11 mouse cellular contexts compared by ENCODE assay signal in the genomic region with DNA sequence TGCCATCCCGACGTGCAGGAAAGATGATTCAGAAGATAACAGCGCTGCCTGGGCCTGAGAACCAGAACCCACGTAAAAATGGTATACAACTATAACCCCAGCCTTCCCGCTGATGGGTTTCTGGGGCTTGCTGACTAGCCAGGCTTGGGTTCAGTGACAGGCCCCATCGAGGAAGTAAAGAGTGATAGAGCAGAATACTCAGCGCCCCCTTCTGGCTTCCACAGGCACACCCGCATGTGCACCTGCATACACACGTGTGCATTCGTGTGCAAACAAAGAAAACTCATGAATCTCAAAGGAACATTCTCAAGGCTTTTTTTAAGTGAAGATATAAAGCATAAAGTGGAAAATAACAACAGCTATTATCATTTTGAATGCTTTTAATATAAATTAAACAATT. TPM values are rescaled to one million over a fixed set of nuclear protein-coding genes. Genes with fewer than 3 reads are reported as not detected.
DNase-seq lines count a peak whose midpoint lies in the region; ATAC-seq and TF ChIP-seq lines count a peak whose summit lies in the region.
"Had no signal": no experiment of that assay in that cellular context is flagged by ENCODE, and none has a peak within 500 bp of the region (broad histone marks: within the 10 kb centered on the region; RNA-seq: fewer than 3 reads in every experiment).

No protein-coding gene starts in this region.

- no peak overlapping the region for H3K27ac ChIP-seq in MEL (ENCODE audit: control insufficient read depth, low read depth, low read length)
- no peak overlapping the region for H3K27ac ChIP-seq in embryonic facial prominence, embryonic 11.5 days (replicated peaks; ENCODE audit: low read depth, low read length)
- H3K27ac ChIP-seq: heart, embryonic 15.5 days had no signal

- 30% methylated on average over 10 of the region's 10 CpGs for WGBS in lung, adult 2 months
- 33% methylated on average over 10 of the region's 10 CpGs for WGBS in embryonic facial prominence, embryonic 11.5 days

- no peak overlapping the region; the same call in 1 of the 2 replicates for H3K9ac ChIP-seq in MEL (ENCODE audit: control insufficient read depth, low read depth, low read length, poor library complexity, severe bottlenecking)
- H3K9ac ChIP-seq in embryonic facial prominence, embryonic 11.5 days (replicated peaks; ENCODE audit: low read length): no peak overlapping the region
- H3K9ac ChIP-seq: heart, embryonic 15.5 days had no signal

- H3K79me2 ChIP-seq in MEL (ENCODE audit: control insufficient read depth, insufficient read depth, low read length, poor library complexity): no peaks in the 10 kb centered on the region

- H3K4me1 ChIP-seq in lung, adult 2 months (ENCODE audit: control insufficient read depth, insufficient read depth, low read length): no peaks in the 10 kb centered on the region
- H3K4me1 ChIP-seq in MEL (ENCODE audit: control insufficient read depth in 1 of 2, insufficient read depth in 2 of 2, low read length in 2 of 2): peaks cover 0 to 3% of the 10 kb centered on the region in 2 experiments; a peak in 2 of 4 replicates
- no peaks in the 10 kb centered on the region; the same call in 1 of the 2 replicates for H3K4me1 ChIP-seq in embryonic facial prominence, embryonic 11.5 days (ENCODE audit: control insufficient read depth, insufficient read depth, low read length)

- peak; percentile 43 for TF ChIP-seq CTCF in lung, adult 2 months (IDR thresholded peaks at IDR 0.05; ENCODE audit: insufficient read depth, low read length)
- peak; percentile 62 to 74 (median 69) for TF ChIP-seq CTCF in MEL (IDR thresholded peaks at IDR 0.05 in 2 of 3, conservative IDR thresholded peaks at IDR 0.05 in 1 of 3; ENCODE audit: control insufficient read depth in 1 of 3, insufficient read depth in 1 of 3, low read depth in 2 of 3, low read length in 3 of 3, poor library complexity in 1 of 3, severe bottlenecking in 1 of 3)

- H3K9me3 ChIP-seq in MEL (replicated peaks; ENCODE audit: insufficient read depth, low read length): no peaks in the 10 kb centered on the region
- no peaks in the 10 kb centered on the region for H3K9me3 ChIP-seq in embryonic facial prominence, embryonic 11.5 days (replicated peaks; ENCODE audit: control insufficient read depth, low read length)
- H3K9me3 ChIP-seq: heart, embryonic 15.5 days had no signal

- peak; percentile 42 for TF ChIP-seq RAD21 in MEL (IDR thresholded peaks at IDR 0.05; ENCODE audit: low read depth, low read length)

- ATAC-seq in embryonic facial prominence, embryonic 11.5 days (replicated peaks; ENCODE audit: insufficient number of reproducible peaks, low FRiP score, low TSS enrichment, low read depth): no peak
- ATAC-seq: midbrain, embryonic 16.5 days had no signal

- no peak overlapping the region for H3K4me2 ChIP-seq in embryonic facial prominence, embryonic 11.5 days (ENCODE audit: low read depth, low read length)
- H3K4me2 ChIP-seq: heart, embryonic 15.5 days had no signal

- no peak for TF ChIP-seq POLR2A in lung, adult 2 months (IDR thresholded peaks at IDR 0.05; ENCODE audit: borderline replicate concordance, extremely low read depth, low read depth, low read length)
- no peak for TF ChIP-seq POLR2A in MEL (IDR thresholded peaks at IDR 0.05; ENCODE audit: control insufficient read depth in 1 of 2, insufficient read depth in 1 of 2, low read depth in 1 of 2, low read length in 2 of 2, poor library complexity in 1 of 2)

- no peaks in the 10 kb centered on the region; a peak in 1 of 4 replicates for H3K36me3 ChIP-seq in MEL (ENCODE audit: control insufficient read depth in 1 of 2, insufficient read depth in 2 of 2, low read length in 2 of 2)
- no peaks in the 10 kb centered on the region for H3K36me3 ChIP-seq in embryonic facial prominence, embryonic 11.5 days (replicated peaks; ENCODE audit: control insufficient read depth, insufficient read depth, low read depth, low read length)
- H3K36me3 ChIP-seq: heart, embryonic 15.5 days had no signal

- TF ChIP-seq EP300 in MEL (IDR thresholded peaks at IDR 0.05; ENCODE audit: low read depth in 1 of 2, low read length in 2 of 2): no peak

- no peak overlapping the region for H3K4me3 ChIP-seq in lung, adult 2 months (replicated peaks; ENCODE audit: extremely low read depth, low read depth, low read length)
- H3K4me3 ChIP-seq in MEL (ENCODE audit: control insufficient read depth in 1 of 2, insufficient read depth in 1 of 2, low read depth in 2 of 2, low read length in 2 of 2): no peak overlapping the region
- H3K4me3 ChIP-seq in embryonic facial prominence, embryonic 11.5 days (ENCODE audit: low read depth, low read length): no peak overlapping the region
- H3K4me3 ChIP-seq: heart, embryonic 15.5 days had no signal

- DNase-seq in lung, adult 2 months: no peak
- DNase-seq in lung, postnatal 10 days: no peak
- peak; percentile 66 for DNase-seq in MEL (ENCODE audit: low read depth, low spot score)
- peak; percentile 44 for DNase-seq in embryonic facial prominence, embryonic 11.5 days (ENCODE audit: low spot score)
- DNase-seq in thymus, postnatal 10 days (ENCODE audit: low spot score in 2 of 2): peak; percentile 66 to 76
- no peak for DNase-seq in kidney, adult 8-10 months
- no peak for DNase-seq in cerebellum, adult 18-20 months
- DNase-seq in gastrocnemius, adult 8-10 months (ENCODE audit: low spot score in 2 of 2): no peak

- peaks cover 0 to 11% of the 10 kb centered on the region in 2 experiments; a peak in 3 of 4 replicates for H3K27me3 ChIP-seq in MEL (ENCODE audit: control insufficient read depth in 1 of 2, insufficient read depth in 2 of 2, low read length in 2 of 2)
- no peaks in the 10 kb centered on the region for H3K27me3 ChIP-seq in embryonic facial prominence, embryonic 11.5 days (ENCODE audit: control insufficient read depth, insufficient read depth, low read length)

TF ChIP-seq in MEL, 35 proteins besides CTCF, POLR2A, EP300 and RAD21 (continues in another document):
- no peak for TF ChIP-seq JUND (IDR thresholded peaks at IDR 0.05; ENCODE audit: low read depth, low read length)
- TF ChIP-seq USF2 (IDR thresholded peaks at IDR 0.05; ENCODE audit: borderline replicate concordance in 1 of 2, insufficient read depth in 1 of 2, low read depth in 1 of 2, low read length in 2 of 2): no peak
- no peak for TF ChIP-seq NELFE (IDR thresholded peaks at IDR 0.05; ENCODE audit: low read depth, low read length)
- TF ChIP-seq CHD2 (IDR thresholded peaks at IDR 0.05; ENCODE audit: low read length): no peak
- TF ChIP-seq ZC3H11A (IDR thresholded peaks at IDR 0.05; ENCODE audit: low read depth, low read length): peak; percentile 56
- no peak for TF ChIP-seq POLR2AphosphoS5 (IDR thresholded peaks at IDR 0.05; ENCODE audit: borderline replicate concordance, low read depth, low read length)
- no peak for TF ChIP-seq ZKSCAN1 (IDR thresholded peaks at IDR 0.05; ENCODE audit: low read depth, low read length)
- no peak for TF ChIP-seq GATA1 (IDR thresholded peaks at IDR 0.05; ENCODE audit: low read depth, low read length)
- TF ChIP-seq MYB (IDR thresholded peaks at IDR 0.05; ENCODE audit: low read depth, low read length): no peak
- no peak for TF ChIP-seq TCF12 (IDR thresholded peaks at IDR 0.05; ENCODE audit: low read depth, low read length)
- TF ChIP-seq MAX (IDR thresholded peaks at IDR 0.05; ENCODE audit: low read length): peak; percentile 61; the same call in 1 of the 2 replicates
- peak; percentile 66 for TF ChIP-seq SMC3 (IDR thresholded peaks at IDR 0.05; ENCODE audit: low read depth, low read length)
- TF ChIP-seq RCOR1 (IDR thresholded peaks at IDR 0.05; ENCODE audit: low read depth, low read length): no peak
- no peak for TF ChIP-seq POLR2AphosphoS2 (IDR thresholded peaks at IDR 0.05; ENCODE audit: low read length)
- TF ChIP-seq ZNF384 (IDR thresholded peaks at IDR 0.05; ENCODE audit: low read depth, low read length): no peak
- peak; percentile 41; the same call in 1 of the 2 replicates for TF ChIP-seq USF1 (IDR thresholded peaks at IDR 0.05; ENCODE audit: low read depth, low read length)
- TF ChIP-seq MAZ (IDR thresholded peaks at IDR 0.05; ENCODE audit: low read depth, low read length): peak; percentile 51; the same call in 1 of the 2 replicates
- no peak for TF ChIP-seq TAL1 (IDR thresholded peaks at IDR 0.05; ENCODE audit: low read length)
- TF ChIP-seq CHD1 (IDR thresholded peaks at IDR 0.05; ENCODE audit: low read depth, low read length): no peak
- no peak for TF ChIP-seq ZMIZ1 (IDR thresholded peaks at IDR 0.05; ENCODE audit: low read depth, low read length)
- no peak for TF ChIP-seq MAFK (IDR thresholded peaks at IDR 0.05; ENCODE audit: borderline replicate concordance, low read depth, low read length)
- TF ChIP-seq ETS1 (IDR thresholded peaks at IDR 0.05; ENCODE audit: low read depth, low read length): no peak
- no peak for TF ChIP-seq MEF2A (IDR thresholded peaks at IDR 0.05; ENCODE audit: extremely low read depth, insufficient replicate concordance, low read depth, low read length, poor library complexity, severe bottlenecking)
- peak; percentile 88 for TF ChIP-seq MYC (IDR thresholded peaks at IDR 0.05; ENCODE audit: low read depth, low read length)

RNA-seq across cellular contexts. Expression of gene Nipal1, which starts 1.5 kb away (rescaled TPM):
- polyA plus RNA-seq in lung, adult 2 months (2012; rRNA removed): 2.2 and 3.6 TPM in 2 replicates
- 0.13 TPM in 1 of 2 replicates, not detected in the other for total RNA-seq in MEL (2012; rRNA removed)
- polyA plus RNA-seq in MEL (2012; ENCODE audit: insufficient read depth in 1 of 2, insufficient read length in 2 of 2, low read depth in 1 of 2, low replicate concordance in 2 of 2, missing spikeins in 1 of 2): under 1 TPM in 1 of 2 experiments, not detected in 1; 0.35 TPM
- polyA plus RNA-seq in embryonic facial prominence, embryonic 11.5 days (2014; fragmentation: Nextera tagmentation; extraction: Ambion mirVana): 0.80 and 0.91 TPM in 2 replicates
- under 1 TPM in 1 of 4 experiments, not detected in 3; 0.07 TPM for total RNA-seq in gastrocnemius, adult 8-10 months (2022)
- total RNA-seq: layer of hippocampus, adult 8-10 months had no signal

RNA-seq across cellular contexts. Expression of gene Cnga1, which starts 2.1 kb away (rescaled TPM):
- polyA plus RNA-seq in lung, adult 2 months (2012; rRNA removed): 0.04 and 0.08 TPM in 2 replicates
- total RNA-seq in MEL (2012; rRNA removed): 0.10 TPM in 1 of 2 replicates, not detected in the other
- polyA plus RNA-seq in MEL (2012; ENCODE audit: insufficient read depth in 1 of 2, insufficient read length in 2 of 2, low read depth in 1 of 2, low replicate concordance in 2 of 2, missing spikeins in 1 of 2): under 1 TPM in 1 of 2 experiments, not detected in 1; 0.04 TPM
- not detected in 2 replicates for polyA plus RNA-seq in embryonic facial prominence, embryonic 11.5 days (2014; fragmentation: Nextera tagmentation; extraction: Ambion mirVana)
- not detected for total RNA-seq in gastrocnemius, adult 8-10 months (2022)
- total RNA-seq: layer of hippocampus, adult 8-10 months had no signal
- polyA plus RNA-seq: heart, embryonic 15.5 days; midbrain, embryonic 16.5 days had no signal

RNA-seq across cellular contexts. Expression of gene Gm5868, which starts 58.8 kb away (rescaled TPM):
- polyA plus RNA-seq in lung, adult 2 months (2012; rRNA removed): not detected in 2 replicates
- not detected in 2 replicates for total RNA-seq in MEL (2012; rRNA removed)
- not detected for polyA plus RNA-seq in MEL (2012; ENCODE audit: insufficient read depth in 1 of 2, insufficient read length in 2 of 2, low read depth in 1 of 2, low replicate concordance in 2 of 2, missing spikeins in 1 of 2)
- 1.5 and 1.9 TPM in 2 replicates for polyA plus RNA-seq in embryonic facial prominence, embryonic 11.5 days (2014; fragmentation: Nextera tagmentation; extraction: Ambion mirVana)
- total RNA-seq in gastrocnemius, adult 8-10 months (2022): not detected

Comparison
In these comparisons a context has a peak if more than half of its experiments do, and no peak if none do; other contexts are left out.
1. DNase-seq: peak in MEL (single experiment), embryonic facial prominence, embryonic 11.5 days (single experiment) and thymus, postnatal 10 days (2 of 2); none in lung, adult 2 months (single experiment), lung, postnatal 10 days (single experiment), kidney, adult 8-10 months (0 of 2), cerebellum, adult 18-20 months (0 of 2) and gastrocnemius, adult 8-10 months (0 of 2).